Mouse (Mus musculus) kidney, embryonic 16.5 days (tissue): ENCODE measurements around the gene Hdac6. TPM values are rescaled to one million over a fixed set of nuclear protein-coding genes. Genes with fewer than 3 reads are reported as not detected.

Experiments used
- ATAC-seq: fragments of 200-750 bp; cut with Nextera tagmentation; 2 replicates; pipeline ENCODE4 v1.8.0; 2017; ENCODE audit warnings: moderate TSS enrichment; ENCODE audit not compliant: low FRiP score, low TSS enrichment
- H3K27ac ChIP-seq: fragments of 300-500 bp; sonication (generic); 2 replicates; pipeline ENCODE4 v1.5.1; 2014; ENCODE audit warnings: low read length
- H3K27me3 ChIP-seq: fragments of 300-500 bp; sonication (generic); 2 replicates; pipeline ENCODE4 v1.6.1; 2014; ENCODE audit warnings: low read length, control low read depth, mixed read lengths; ENCODE audit not compliant: insufficient read depth
- H3K36me3 ChIP-seq: fragments of 300-500 bp; sonication (generic); 2 replicates; pipeline ENCODE4 v1.6.1; 2014; ENCODE audit warnings: low read length, control low read depth, mixed read lengths; ENCODE audit not compliant: insufficient read depth
- H3K4me1 ChIP-seq: fragments of 300-500 bp; sonication (generic); 2 replicates; pipeline ENCODE4 v1.6.1; 2014; ENCODE audit warnings: low read length, control low read depth, mixed read lengths; ENCODE audit not compliant: insufficient read depth
- H3K4me2 ChIP-seq: fragments of 300-500 bp; sonication (generic); replicated peaks from 2 replicates; pipeline ENCODE4 v1.6.1; 2014; ENCODE audit warnings: low read depth, low read length
- H3K4me3 ChIP-seq: fragments of 300-500 bp; sonication (generic); 2 replicates; pipeline ENCODE4 v1.5.1; 2014; ENCODE audit warnings: mild to moderate bottlenecking, low read length
- H3K9ac ChIP-seq: fragments of 300-500 bp; sonication (generic); replicated peaks from 2 replicates; pipeline ENCODE4 v1.6.1; 2014; ENCODE audit warnings: low read length
- H3K9me3 ChIP-seq: fragments of 300-500 bp; sonication (generic); 2 replicates; pipeline ENCODE4 v1.6.1; 2016; ENCODE audit warnings: low read length, control low read depth
- WGBS: fragments of 180-500 bp; shearing (Covaris S2); extraction: QIAGEN DNeasy Blood & Tissue Kit; methylation state at CpG from one replicate; pipeline ENCODE4 v1.1.7; 2014; 5-methylcytosine and 5-hydroxymethylcytosine counted together
- polyA plus RNA-seq: library from polyadenylated mRNA; unstranded; fragments of >200 nt; fragmentation: Nextera tagmentation; extraction: Ambion mirVana; gene quantifications from 2 replicates; pipeline ENCODE4 v1.2.1, GENCODE M21; 2015

Gene Hdac6
- polyA plus RNA-seq, 1 experiment from 2014 or later, result 65.3 TPM

- H3K4me1 ChIP-seq, result 0 out of 2 replicates have a peak, but pooled peaks cover 3% of the 10 kb centered on the region
- peak within 1 kb of the TSS; percentile 61 for H3K4me2 ChIP-seq
- H3K9me3 ChIP-seq, result no peaks in the 10 kb centered on the region
- H3K27me3 ChIP-seq, result no peaks in the 10 kb centered on the region
- H3K4me3 ChIP-seq, result peak within 1 kb of the TSS; percentile 67
- peaks cover 15% of the 10 kb centered on the region for H3K36me3 ChIP-seq
- peak within 1 kb of the TSS; percentile 76 for H3K9ac ChIP-seq
- ATAC-seq, result peak; percentile 99
- WGBS, result 20% methylated on average over 62 of the region's 62 CpGs
- peak within 1 kb of the TSS; percentile 94 for H3K27ac ChIP-seq
These were observed 48.5 kb downstream of the Hdac6 start, which contains the start of the genes Pqbp1 and Timm17b for GRCm38 (mm10) chrX:7898880-7899874. TSS of gene Pqbp1 (minus strand) at chrX:7899269. TSS of gene Timm17b (plus strand) at chrX:7899357.

DNA sequence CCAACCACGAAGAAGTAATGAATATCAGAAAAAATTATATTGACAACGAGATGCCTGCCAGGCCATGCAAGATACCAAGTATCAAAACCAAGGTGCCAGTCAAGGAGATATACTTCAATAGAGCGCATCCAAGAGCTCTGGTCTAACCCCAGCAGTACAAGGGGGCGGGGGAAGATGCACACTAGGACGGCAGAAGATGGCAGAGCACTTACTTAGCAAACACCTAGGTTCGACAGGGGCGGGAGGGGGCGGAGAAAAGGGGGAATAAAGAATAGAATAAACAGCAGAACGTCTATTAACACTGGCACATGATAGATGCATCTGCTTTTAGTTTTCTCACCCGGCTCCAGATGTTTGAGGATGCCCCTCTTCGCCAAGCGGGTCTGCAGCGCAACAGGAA lies 49.5 kb downstream of the Hdac6 start:
- Histone ChIP-seq H3K4me1 (0 out of 2 replicates have a peak, but pooled peaks cover 3% of the 10 kb centered on the region), H3K9me3 (no peaks in the 10 kb centered on the region), H3K4me2 (peak overlapping the region; percentile 61), H3K4me3 (peak overlapping the region; percentile 67), H3K27me3 (no peaks in the 10 kb centered on the region), H3K9ac (peak overlapping the region; percentile 76), H3K27ac (no peak overlapping the region), H3K36me3 (peaks cover 15% of the 10 kb centered on the region)
- 25% methylated on average over 13 of the region's 13 CpGs for whole genome bisulfite sequencing
- no peak for ATAC-seq

DNA sequence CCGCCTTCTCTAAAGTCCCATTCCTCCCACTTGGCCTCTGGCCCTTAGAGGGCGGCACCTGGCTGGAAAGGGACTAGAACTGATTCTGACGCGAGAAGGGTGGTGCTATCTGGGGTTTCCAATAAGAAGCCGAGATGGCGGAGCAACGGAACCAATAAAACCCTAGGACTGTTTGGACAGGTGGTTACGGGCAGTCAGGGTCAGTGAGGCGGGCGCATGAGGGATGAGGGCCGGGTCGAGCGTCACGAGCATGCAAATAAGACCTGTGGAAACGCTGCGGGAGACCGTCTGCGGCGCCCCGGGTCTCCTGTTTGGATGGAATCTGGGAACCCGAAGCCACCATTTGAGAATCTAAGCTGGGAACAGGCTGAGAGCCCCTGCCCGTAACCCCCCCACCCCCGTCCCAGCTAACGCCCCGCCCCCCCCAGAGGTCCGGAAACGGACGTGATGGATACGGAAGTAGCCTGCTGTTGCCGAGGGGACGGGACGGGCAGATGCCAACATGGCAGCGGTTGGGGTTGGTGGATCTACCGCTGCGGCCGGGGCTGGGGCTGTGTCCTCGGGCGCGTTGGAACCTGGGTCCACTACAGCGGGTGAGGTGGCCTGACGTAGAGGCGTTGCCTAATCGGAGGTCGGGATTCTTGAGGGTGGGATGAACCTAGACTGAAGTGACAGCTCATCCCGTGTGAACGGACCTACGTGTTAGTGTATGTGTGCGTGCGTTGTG lies 63.7 kb downstream of the Hdac6 start, which contains the start of gene Slc35a2:
Slc35a2 (plus strand) TSS at position 188 of the 727 bp plus-strand sequence.
- 0 out of 2 replicates have a peak, but pooled peaks cover 5% of the 10 kb centered on the region for H3K4me1 ChIP-seq
- H3K9ac ChIP-seq, result peak within 1 kb of the TSS; percentile 66
- H3K36me3 ChIP-seq, result no peaks in the 10 kb centered on the region
- 20% methylated on average over 49 of the region's 49 CpGs for WGBS
- peak within 1 kb of the TSS; percentile 69 for H3K4me3 ChIP-seq
- no peaks in the 10 kb centered on the region for H3K9me3 ChIP-seq
- peak within 1 kb of the TSS; percentile 65 for H3K4me2 ChIP-seq
- no peaks in the 10 kb centered on the region for H3K27me3 ChIP-seq
- ATAC-seq, result peak; percentile 96
- peak within 1 kb of the TSS; percentile 85 for H3K27ac ChIP-seq

Other genes with a start within 250 kb of the Hdac6 start
- 45.7 and 48.8 TPM in 2 replicates for gene Wdr45, start 233.6 kb downstream of the Hdac6 start, polyA plus RNA-seq
- gene Gm45208, start 225.6 kb downstream of the Hdac6 start, polyA plus RNA-seq, result 0.59 TPM in 1 of 2 replicates, not detected in the other
- gene Praf2, start 219.4 kb downstream of the Hdac6 start, polyA plus RNA-seq, result 69.3 and 74.7 TPM in 2 replicates
- 17.4 and 19.6 TPM in 2 replicates for gene Ccdc120, start 197.0 kb downstream of the Hdac6 start, polyA plus RNA-seq
- 30.9 and 31.4 TPM in 2 replicates for gene Tfe3, start 185.3 kb downstream of the Hdac6 start, polyA plus RNA-seq
- gene Gripap1, start 158.1 kb downstream of the Hdac6 start, polyA plus RNA-seq, result 47.5 and 57.0 TPM in 2 replicates
- gene Kcnd1, start 125.6 kb downstream of the Hdac6 start, polyA plus RNA-seq, result 1.7 and 1.9 TPM in 2 replicates
- 37.5 and 39.1 TPM in 2 replicates for gene Otud5, start 106.5 kb downstream of the Hdac6 start, polyA plus RNA-seq
- 11.7 and 13.4 TPM in 2 replicates for gene Pim2, start 69.6 kb downstream of the Hdac6 start, polyA plus RNA-seq
- gene Slc35a2, start 63.9 kb downstream of the Hdac6 start, polyA plus RNA-seq, result 37.8 and 41.1 TPM in 2 replicates
- gene Pqbp1, start 48.6 kb downstream of the Hdac6 start, polyA plus RNA-seq, result 113 and 124 TPM in 2 replicates
- gene Timm17b, start 48.5 kb downstream of the Hdac6 start, polyA plus RNA-seq, result 182 and 184 TPM in 2 replicates
- gene Gm10491, start 40.1 kb downstream of the Hdac6 start, polyA plus RNA-seq, result not detected in 2 replicates
- not detected in 2 replicates for gene Gm10490, start 38.3 kb downstream of the Hdac6 start, polyA plus RNA-seq
- gene Pcsk1n, start 28.1 kb downstream of the Hdac6 start, polyA plus RNA-seq, result 1.4 and 2.3 TPM in 2 replicates
- not detected in 2 replicates for gene Eras, start 19.3 kb downstream of the Hdac6 start, polyA plus RNA-seq
- gene Gata1, start 30.2 kb upstream of the Hdac6 start, polyA plus RNA-seq, result 0.58 and 0.69 TPM in 2 replicates
- 0.34 and 0.64 TPM in 2 replicates for gene Glod5, start 70.6 kb upstream of the Hdac6 start, polyA plus RNA-seq
- gene Suv39h1, start 126.9 kb upstream of the Hdac6 start, polyA plus RNA-seq, result 66.5 and 70.7 TPM in 2 replicates
- 0.11 and 0.18 TPM in 2 replicates for gene Was, start 142.6 kb upstream of the Hdac6 start, polyA plus RNA-seq
- 29.0 and 29.6 TPM in 2 replicates for gene Wdr13, start 185.0 kb upstream of the Hdac6 start, polyA plus RNA-seq
- gene Rbm3, start 198.0 kb upstream of the Hdac6 start, polyA plus RNA-seq, result 433 and 441 TPM in 2 replicates
- gene Tbc1d25, start 228.3 kb upstream of the Hdac6 start, polyA plus RNA-seq, result 12.6 and 14.9 TPM in 2 replicates
- 43.6 and 44.8 TPM in 2 replicates for gene Ebp, start 245.6 kb upstream of the Hdac6 start, polyA plus RNA-seq